Comparison of ENCODE assay signal across 8 mouse cellular contexts in genomic region chr8:105826861-105827848, GRCm38 (mm10). TPM values are rescaled to one million over a fixed set of nuclear protein-coding genes. Genes with fewer than 3 reads are reported as not detected.
DNase-seq lines count a peak whose midpoint lies in the region; ATAC-seq lines count a peak whose summit lies in the region.

Gene Ranbp10, minus strand, starts transcription at chr8:105827350.
Gene Tsnaxip1, plus strand, starts transcription at chr8:105827731.

- peak; percentile 90 for ATAC-seq in CD4-positive, CD25-positive, alpha-beta regulatory T cell, adult 4 months
- peak; percentile 98 for ATAC-seq in heart, embryonic 14.5 days (ENCODE audit: insufficient number of reproducible peaks, insufficient read depth, low FRiP score, low read depth)
- peak; percentile 90 for ATAC-seq in liver, embryonic 13.5 days (ENCODE audit: low read depth)
- peak; percentile 99 for ATAC-seq in stomach, embryonic 16.5 days (ENCODE audit: insufficient read depth, low FRiP score)

- peak; percentile 98 for DNase-seq in c-Kit-negative CD71-positive TER-119-positive erythroid progenitor cells, embryonic 14.5 days (ENCODE audit: low read depth, low spot score)
- DNase-seq in fibroblast of lung, adult 2 months (ENCODE audit: low read depth), result peak; percentile 100
- peak; percentile 98 for DNase-seq in kidney, postnatal 14 days
- DNase-seq in liver, embryonic 13.5 days, result peak; percentile 97
- peak; percentile 96 for DNase-seq in neural tube, embryonic 10.5 days (ENCODE audit: extremely low spot score, low spot score)

- no peaks in the 10 kb centered on the region for H3K27me3 ChIP-seq in heart, embryonic 14.5 days (ENCODE audit: control insufficient read depth, insufficient read depth, low read length)
- H3K27me3 ChIP-seq in liver, embryonic 13.5 days, result no peaks in the 10 kb centered on the region
- H3K27me3 ChIP-seq in stomach, embryonic 16.5 days (ENCODE audit: control insufficient read depth, insufficient read depth, low read length), result no peaks in the 10 kb centered on the region

- H3K4me3 ChIP-seq in heart, embryonic 14.5 days (ENCODE audit: control insufficient read depth in 1 of 2, insufficient read depth in 1 of 2, low read depth in 1 of 2, low read length in 2 of 2), result peak within 1 kb of the TSS; percentile 89 to 97
- peak within 1 kb of the TSS; percentile 91 for H3K4me3 ChIP-seq in liver, embryonic 13.5 days (replicated peaks)
- peak within 1 kb of the TSS; percentile 99 for H3K4me3 ChIP-seq in stomach, embryonic 16.5 days (replicated peaks; ENCODE audit: low read length)

- under 1% methylated on average over 52 of the region's 52 CpGs for WGBS in heart, embryonic 14.5 days
- under 1% methylated on average over 52 of the region's 52 CpGs for WGBS in liver, embryonic 13.5 days (ENCODE audit: insufficient replicate concordance)
- WGBS in stomach, embryonic 16.5 days, result under 1% methylated on average over 52 of the region's 52 CpGs

- peak within 1 kb of the TSS; percentile 92 for H3K4me2 ChIP-seq in heart, embryonic 14.5 days (ENCODE audit: low read length)
- H3K4me2 ChIP-seq in liver, embryonic 13.5 days, result peak within 1 kb of the TSS; percentile 76
- peak within 1 kb of the TSS; percentile 95 for H3K4me2 ChIP-seq in stomach, embryonic 16.5 days (ENCODE audit: low read depth, low read length)

- peak within 1 kb of the TSS; percentile 43 to 79 for H3K27ac ChIP-seq in heart, embryonic 14.5 days (replicated peaks in 1 of 2; ENCODE audit: control insufficient read depth in 1 of 2, insufficient read depth in 1 of 2, low read depth in 2 of 2, low read length in 2 of 2)
- peak within 1 kb of the TSS; percentile 99 for H3K27ac ChIP-seq in liver, embryonic 13.5 days
- peak within 1 kb of the TSS; percentile 76 for H3K27ac ChIP-seq in stomach, embryonic 16.5 days (ENCODE audit: low read length)

- peaks cover 0 to 9% of the 10 kb centered on the region in 2 experiments; a peak in 2 of 4 replicates for H3K4me1 ChIP-seq in heart, embryonic 14.5 days (ENCODE audit: control insufficient read depth in 2 of 2, insufficient read depth in 2 of 2, low read length in 2 of 2)
- peaks cover 79% of the 10 kb centered on the region for H3K4me1 ChIP-seq in liver, embryonic 13.5 days (replicated peaks)
- H3K4me1 ChIP-seq in stomach, embryonic 16.5 days (ENCODE audit: control insufficient read depth, insufficient read depth, low read length), result peaks cover 15% of the 10 kb centered on the region

- peaks cover 28% of the 10 kb centered on the region for H3K36me3 ChIP-seq in heart, embryonic 14.5 days (ENCODE audit: control insufficient read depth, insufficient read depth, low read length)
- H3K36me3 ChIP-seq in liver, embryonic 13.5 days, result peaks cover 43% of the 10 kb centered on the region
- H3K36me3 ChIP-seq in stomach, embryonic 16.5 days (ENCODE audit: control insufficient read depth, insufficient read depth, low read length), result peaks cover 7% of the 10 kb centered on the region; the same call in 1 of the 2 replicates

- peak within 1 kb of the TSS; percentile 98 for H3K9ac ChIP-seq in heart, embryonic 14.5 days (ENCODE audit: low read length)
- H3K9ac ChIP-seq in liver, embryonic 13.5 days, result peak within 1 kb of the TSS; percentile 98
- H3K9ac ChIP-seq in stomach, embryonic 16.5 days (ENCODE audit: low read length), result peak within 1 kb of the TSS; percentile 96

- no peaks in the 10 kb centered on the region for H3K9me3 ChIP-seq in heart, embryonic 14.5 days (ENCODE audit: control insufficient read depth, low read length)
- H3K9me3 ChIP-seq in liver, embryonic 13.5 days (replicated peaks), result 0 out of 2 replicates have a peak, but pooled peaks cover 1% of the 10 kb centered on the region
- H3K9me3 ChIP-seq in stomach, embryonic 16.5 days (replicated peaks; ENCODE audit: control insufficient read depth, low read length), result no peaks in the 10 kb centered on the region

RNA-seq across cellular contexts. Expression of gene Ranbp10, which starts in this region (rescaled TPM):
- polyA plus RNA-seq in CD4-positive, CD25-positive, alpha-beta regulatory T cell, adult 4 months (2017; shearing (Covaris generic)), result 1 to 10 TPM; 7.6 to 10.0 TPM
- polyA plus RNA-seq in heart, embryonic 14.5 days (2014; fragmentation: Nextera tagmentation; extraction: Ambion mirVana), result 10.6 and 11.5 TPM in 2 replicates
- polyA plus RNA-seq in liver, embryonic 13.5 days (2015; fragmentation: Nextera tagmentation; extraction: Ambion mirVana), result 36.1 and 36.2 TPM in 2 replicates
- 13.7 and 14.1 TPM in 2 replicates for polyA plus RNA-seq in stomach, embryonic 16.5 days (2015; fragmentation: Nextera tagmentation; extraction: Ambion mirVana)

RNA-seq across cellular contexts. Expression of gene Tsnaxip1, which starts in this region (rescaled TPM):
- under 1 TPM in 1 of 2 experiments, not detected in 1; 0.19 TPM for polyA plus RNA-seq in CD4-positive, CD25-positive, alpha-beta regulatory T cell, adult 4 months (2017; shearing (Covaris generic))
- polyA plus RNA-seq in heart, embryonic 14.5 days (2014; fragmentation: Nextera tagmentation; extraction: Ambion mirVana), result not detected in 2 replicates
- 0.06 and 0.08 TPM in 2 replicates for polyA plus RNA-seq in liver, embryonic 13.5 days (2015; fragmentation: Nextera tagmentation; extraction: Ambion mirVana)
- 0.10 and 0.18 TPM in 2 replicates for polyA plus RNA-seq in stomach, embryonic 16.5 days (2015; fragmentation: Nextera tagmentation; extraction: Ambion mirVana)

Comparison
In these comparisons a context has a peak if more than half of its experiments do, and no peak if none do; other contexts are left out.
1. Peak in every context shown above with its lines: DNase-seq, ATAC-seq, H3K4me3 ChIP-seq and H3K27ac ChIP-seq.